Mouse (Mus musculus) liver, embryonic 14.5 days (tissue): ENCODE measurements around the gene Dab2ip.

Source experiments
- CTCF ChIP-seq: IDR thresholded peaks from 2 replicates; pipeline ENCODE4 v1.5.1; 2016; ENCODE audit warnings: antibody characterized with exemption, low read depth, control low read depth
- EP300 ChIP-seq: IDR thresholded peaks from 2 replicates; pipeline ENCODE4 v1.6.1; 2016; ENCODE audit warnings: antibody characterized with exemption, low read depth

GRCm38 (mm10) chr2:35679812-35680672 is 122.0 kb downstream of the Dab2ip start:
- no peak for TF ChIP-seq EP300
- TF ChIP-seq CTCF: no peak
